Mouse (Mus musculus) liver, embryonic 14.5 days (tissue): ENCODE measurements at regions not wholly inside any gene's neighbourhood (a gene's known extent, or its start where the extent isn't known, plus 50 kb on each side); places are given as distances from the start of the nearest gene placed in this dataset.

Experiments
- ATAC-seq: fragments of 200-750 bp; cut with Nextera tagmentation; 2 replicates; pipeline ENCODE4 v1.8.0; 2017; ENCODE audit warnings: moderate number of reproducible peaks, mild to moderate bottlenecking, moderate library complexity; ENCODE audit not compliant: insufficient read depth
- DNase-seq, 3 experiments: peaks; one replicate each; pipeline ENCODE4 v3.0.0-alpha.2; 2012 to 2013; ENCODE audit warnings: low read depth in 3 of 3, low spot score in 3 of 3
- H3K27ac ChIP-seq: fragments of 300-500 bp; sonication (generic); 2 replicates; pipeline ENCODE4 v1.5.1; 2014; ENCODE audit warnings: moderate library complexity, mild to moderate bottlenecking, control low read depth, inconsistent platforms
- H3K27me3 ChIP-seq: fragments of 300-500 bp; sonication (generic); 2 replicates; pipeline ENCODE4 v1.6.1; 2014; ENCODE audit warnings: mild to moderate bottlenecking, low read length, moderate library complexity; ENCODE audit not compliant: control insufficient read depth, insufficient read depth
- H3K36me3 ChIP-seq: fragments of 300-500 bp; sonication (generic); replicated peaks from 2 replicates; pipeline ENCODE4 v1.6.1; 2014; ENCODE audit warnings: low read depth; ENCODE audit not compliant: control insufficient read depth, insufficient read depth
- H3K4me1 ChIP-seq, 2 experiments: fragments of 200-500 bp in 1 of 2; fragments of 300-500 bp in 1 of 2; sonication (generic) in 1 of 2; replicated peaks; 2 replicates each; pipeline ENCODE4 v1.6.1; 2012 to 2014; ENCODE audit warnings: antibody characterized with exemption in 1 of 2, inconsistent platforms in 1 of 2, low read length in 1 of 2; ENCODE audit not compliant: control insufficient read depth in 2 of 2, insufficient read depth in 2 of 2
- H3K4me2 ChIP-seq: fragments of 300-500 bp; sonication (generic); 2 replicates; pipeline ENCODE4 v1.6.1; 2014; ENCODE audit warnings: low read depth, mild to moderate bottlenecking, control low read depth, moderate library complexity
- H3K4me3 ChIP-seq, 2 experiments: fragments of 200-500 bp in 1 of 2; fragments of 300-500 bp in 1 of 2; sonication (generic) in 1 of 2; 2 replicates each; pipeline ENCODE4 v1.5.1; 2012 to 2014; ENCODE audit warnings: low read depth in 2 of 2, low read length in 2 of 2, mild to moderate bottlenecking in 2 of 2, control low read depth in 1 of 2, inconsistent platforms in 1 of 2, moderate library complexity in 1 of 2; ENCODE audit not compliant: insufficient read depth in 1 of 2
- H3K9ac ChIP-seq: fragments of 300-500 bp; sonication (generic); replicated peaks from 2 replicates; pipeline ENCODE4 v1.6.1; 2014; ENCODE audit warnings: mild to moderate bottlenecking, control low read depth, moderate library complexity
- H3K9me3 ChIP-seq: fragments of 300-500 bp; sonication (generic); 2 replicates; pipeline ENCODE4 v1.6.1; 2016; ENCODE audit warnings: low read length, mixed read lengths; ENCODE audit not compliant: control insufficient read depth
- CTCF ChIP-seq: IDR thresholded peaks from 2 replicates; pipeline ENCODE4 v1.5.1; 2016; ENCODE audit warnings: antibody characterized with exemption, low read depth, control low read depth
- EP300 ChIP-seq: IDR thresholded peaks from 2 replicates; pipeline ENCODE4 v1.6.1; 2016; ENCODE audit warnings: antibody characterized with exemption, low read depth
- WGBS: fragments of 180-500 bp; shearing (Covaris S2); extraction: QIAGEN DNeasy Blood & Tissue Kit; methylation state at CpG from one replicate; pipeline ENCODE4 v1.1.7; 2014; ENCODE audit not compliant: insufficient replicate concordance; 5-methylcytosine and 5-hydroxymethylcytosine counted together

- H3K27ac ChIP-seq = no peak overlapping the region
- TF ChIP-seq EP300 (no peak), CTCF (no peak)
- H3K27me3 ChIP-seq = no peaks in the 10 kb centered on the region
- H3K9me3 ChIP-seq = no peaks in the 10 kb centered on the region
- 45% methylated on average over 16 of the region's 16 CpGs for WGBS
- ATAC-seq (no peak), DNase-seq (no peak)
- H3K4me3 ChIP-seq = no peak overlapping the region
- no peaks in the 10 kb centered on the region for H3K4me1 ChIP-seq
- no peaks in the 10 kb centered on the region for H3K36me3 ChIP-seq
- H3K4me2 ChIP-seq = no peak overlapping the region
- H3K9ac ChIP-seq = no peak overlapping the region
These were observed 196.0 kb upstream of the BC052040 start for GRCm38 (mm10) chr2:115385207-115386168.

GRCm38 (mm10) chr2:115391575-115391974, 189.9 kb upstream of the BC052040 start:
- Histone ChIP-seq H3K27me3 (no peaks in the 10 kb centered on the region), H3K36me3 (no peaks in the 10 kb centered on the region), H3K27ac (no peak overlapping the region), H3K9ac (no peak overlapping the region), H3K4me2 (no peak overlapping the region), H3K4me1 (no peaks in the 10 kb centered on the region), H3K4me3 (no peak overlapping the region), H3K9me3 (no peaks in the 10 kb centered on the region)
- TF ChIP-seq EP300 = no peak
- TF ChIP-seq CTCF = no peak
- ATAC-seq (no peak), DNase-seq (no peak)
- WGBS = 72% methylated on average over 7 of the region's 7 CpGs

GRCm38 (mm10) chr2:115392082-115392762, 189.3 kb upstream of the BC052040 start:
- Histone ChIP-seq H3K9ac (no peak overlapping the region), H3K27ac (no peak overlapping the region), H3K4me1 (no peaks in the 10 kb centered on the region), H3K27me3 (no peaks in the 10 kb centered on the region), H3K9me3 (no peaks in the 10 kb centered on the region), H3K4me2 (no peak overlapping the region), H3K4me3 (no peak overlapping the region), H3K36me3 (no peaks in the 10 kb centered on the region)
- ATAC-seq = no peak
- 63% methylated on average over 8 of the region's 8 CpGs for WGBS
- no peak for DNase-seq
- no peak for TF ChIP-seq CTCF
- no peak for TF ChIP-seq EP300

GRCm38 (mm10) chr2:115394091-115394490, 187.4 kb upstream of the BC052040 start:
- TF ChIP-seq EP300 (no peak), CTCF (no peak)
- no peak for ATAC-seq
- H3K4me2 ChIP-seq = no peak overlapping the region
- 57% methylated on average over 4 of the region's 4 CpGs for WGBS
- no peaks in the 10 kb centered on the region for H3K9me3 ChIP-seq
- H3K27ac ChIP-seq = no peak overlapping the region
- H3K9ac ChIP-seq = no peak overlapping the region
- DNase-seq = no peak
- H3K36me3 ChIP-seq = no peaks in the 10 kb centered on the region
- no peak overlapping the region for H3K4me3 ChIP-seq
- no peaks in the 10 kb centered on the region for H3K27me3 ChIP-seq
- no peaks in the 10 kb centered on the region for H3K4me1 ChIP-seq

- H3K27ac ChIP-seq = no peak overlapping the region
- ATAC-seq (no peak), DNase-seq (no peak)
- H3K36me3 ChIP-seq = no peaks in the 10 kb centered on the region
- TF ChIP-seq EP300 (no peak), CTCF (no peak)
- H3K9me3 ChIP-seq = no peaks in the 10 kb centered on the region
- 63% methylated on average over 4 of the region's 4 CpGs for WGBS
- no peaks in the 10 kb centered on the region for H3K27me3 ChIP-seq
- H3K9ac ChIP-seq = no peak overlapping the region
- no peak overlapping the region for H3K4me2 ChIP-seq
- no peaks in the 10 kb centered on the region for H3K4me1 ChIP-seq
- no peak overlapping the region for H3K4me3 ChIP-seq
These were observed 183.0 kb upstream of the BC052040 start for GRCm38 (mm10) chr2:115398550-115398949.
